In the genomic region with DNA sequence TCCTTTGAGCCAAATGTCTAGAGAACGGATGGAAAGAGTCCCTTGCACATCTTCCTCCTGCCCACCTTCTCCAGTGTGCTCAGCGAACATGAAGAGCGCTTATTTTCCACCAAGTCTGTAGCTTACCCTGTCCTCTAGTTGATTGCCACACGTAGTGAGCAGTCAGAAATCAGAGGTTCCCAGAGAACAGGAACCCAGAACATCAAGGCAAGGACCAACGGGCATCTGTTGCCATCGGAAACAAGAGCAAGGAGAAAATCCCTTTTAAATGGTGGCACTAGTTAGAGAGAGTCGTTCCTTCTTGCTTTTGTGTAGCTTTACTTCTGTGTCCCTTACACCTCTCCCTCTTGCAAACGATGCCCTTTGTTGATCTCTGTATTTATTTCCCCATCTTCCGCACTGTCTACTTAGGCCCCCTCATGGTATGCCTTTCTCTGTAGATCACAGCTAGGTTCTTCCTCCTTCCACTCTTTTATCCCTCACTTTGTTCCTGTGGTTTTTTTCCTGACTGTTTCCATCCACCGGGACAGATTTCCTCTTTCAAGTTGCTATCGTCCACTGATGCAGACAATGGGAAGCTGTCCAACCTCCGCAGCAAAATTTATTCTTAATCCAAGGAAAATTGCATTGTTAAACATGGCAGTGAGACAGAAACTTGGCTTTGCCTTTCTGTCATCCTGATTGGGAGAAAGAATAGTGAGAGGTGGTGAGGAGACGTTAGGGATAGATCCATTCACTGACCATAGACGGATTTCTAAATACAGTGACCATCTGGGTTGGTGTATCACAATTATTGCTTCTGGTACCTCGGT, we compare ENCODE assay signal across 8 mouse cellular contexts. TPM values are rescaled to one million over a fixed set of nuclear protein-coding genes. Genes with fewer than 3 reads are reported as not detected.
DNase-seq lines count a peak whose midpoint lies in the region; ATAC-seq lines count a peak whose summit lies in the region.

No protein-coding gene starts in this region.

- H3K9ac ChIP-seq in neural tube, embryonic 11.5 days (ENCODE audit: low read length): no peak overlapping the region
- no peak overlapping the region; the same call in 1 of the 2 replicates for H3K9ac ChIP-seq in liver, embryonic 15.5 days

- no peaks in the 10 kb centered on the region for H3K9me3 ChIP-seq in neural tube, embryonic 11.5 days (ENCODE audit: control insufficient read depth, low read length)
- H3K9me3 ChIP-seq in liver, embryonic 15.5 days (replicated peaks): no peaks in the 10 kb centered on the region

- H3K36me3 ChIP-seq in neural tube, embryonic 11.5 days (ENCODE audit: control insufficient read depth, insufficient read depth, low read length): peaks cover 1% of the 10 kb centered on the region; the same call in 1 of the 2 replicates
- peaks cover 17% of the 10 kb centered on the region for H3K36me3 ChIP-seq in liver, embryonic 15.5 days (replicated peaks)

- DNase-seq in cerebellum, adult 11-12 months: peak; percentile 49
- no peak for DNase-seq in neural tube, embryonic 11.5 days (ENCODE audit: low spot score)
- DNase-seq in neural tube, embryonic 10.5 days (ENCODE audit: extremely low spot score, low spot score): no peak
- no peak for DNase-seq in thymus, adult 18-20 months
- no peak for DNase-seq in retina, embryonic 14.5 days (ENCODE audit: low spot score)
- no peak for DNase-seq in adrenal gland, postnatal 4 days (ENCODE audit: low spot score in 2 of 2)

- ATAC-seq in cerebellum, adult (ENCODE audit: insufficient number of reproducible peaks, low FRiP score, low TSS enrichment): no peak
- ATAC-seq in neural tube, embryonic 11.5 days (ENCODE audit: insufficient read depth, low FRiP score, low TSS enrichment): no peak
- ATAC-seq in liver, embryonic 15.5 days (ENCODE audit: insufficient read depth): no peak

- peak overlapping the region; percentile 93 for H3K4me2 ChIP-seq in neural tube, embryonic 11.5 days (ENCODE audit: low read depth)
- peak overlapping the region; percentile 92 for H3K4me2 ChIP-seq in liver, embryonic 15.5 days

- peak overlapping the region; percentile 83 for H3K4me3 ChIP-seq in neural tube, embryonic 11.5 days (ENCODE audit: low read depth, low read length)
- peak overlapping the region; percentile 91 for H3K4me3 ChIP-seq in liver, embryonic 15.5 days (replicated peaks)

- no peaks in the 10 kb centered on the region for H3K27me3 ChIP-seq in neural tube, embryonic 11.5 days (ENCODE audit: control insufficient read depth, insufficient read depth, low read length)
- peaks cover 61% of the 10 kb centered on the region for H3K27me3 ChIP-seq in liver, embryonic 15.5 days

- WGBS in neural tube, embryonic 11.5 days: 54% methylated on average over 15 of the region's 15 CpGs
- WGBS in liver, embryonic 15.5 days (ENCODE audit: insufficient replicate concordance): 36% methylated on average over 15 of the region's 15 CpGs

- H3K27ac ChIP-seq in neural tube, embryonic 11.5 days (ENCODE audit: low read depth, low read length): no peak overlapping the region
- H3K27ac ChIP-seq in liver, embryonic 15.5 days (replicated peaks): no peak overlapping the region

- H3K4me1 ChIP-seq in neural tube, embryonic 11.5 days (ENCODE audit: control insufficient read depth, insufficient read depth, low read length): peaks cover 41% of the 10 kb centered on the region
- H3K4me1 ChIP-seq in liver, embryonic 15.5 days (replicated peaks): peaks cover 70% of the 10 kb centered on the region

RNA-seq across cellular contexts. Expression of gene Psmb3, which starts 1.4 kb away (rescaled TPM):
- 545 and 553 TPM in 2 replicates for polyA plus RNA-seq in neural tube, embryonic 11.5 days (2014; fragmentation: Nextera tagmentation; extraction: Ambion mirVana)
- polyA plus RNA-seq in liver, embryonic 15.5 days (2015; fragmentation: Nextera tagmentation; extraction: Ambion mirVana): 236 and 247 TPM in 2 replicates
- 100 to 1,000 TPM; 193 to 221 TPM for total RNA-seq in adrenal gland, postnatal 4 days (2021)

RNA-seq across cellular contexts. Expression of gene Pcgf2, which starts 1.5 kb away (rescaled TPM):
- polyA plus RNA-seq in neural tube, embryonic 11.5 days (2014; fragmentation: Nextera tagmentation; extraction: Ambion mirVana): 17.5 and 17.8 TPM in 2 replicates
- polyA plus RNA-seq in liver, embryonic 15.5 days (2015; fragmentation: Nextera tagmentation; extraction: Ambion mirVana): 1.4 and 2.7 TPM in 2 replicates
- 10 to 100 TPM; 69.9 to 71.5 TPM for total RNA-seq in adrenal gland, postnatal 4 days (2021)

RNA-seq across cellular contexts. Expression of gene Cisd3, which starts 16.2 kb away (rescaled TPM):
- 20.2 and 21.1 TPM in 2 replicates for polyA plus RNA-seq in neural tube, embryonic 11.5 days (2014; fragmentation: Nextera tagmentation; extraction: Ambion mirVana)
- polyA plus RNA-seq in liver, embryonic 15.5 days (2015; fragmentation: Nextera tagmentation; extraction: Ambion mirVana): 11.4 and 12.3 TPM in 2 replicates
- total RNA-seq in adrenal gland, postnatal 4 days (2021): 100 to 1,000 TPM; 105 to 109 TPM

RNA-seq across cellular contexts. Expression of gene Mllt6, which starts 38.6 kb away (rescaled TPM):
- 3.9 and 4.5 TPM in 2 replicates for polyA plus RNA-seq in neural tube, embryonic 11.5 days (2014; fragmentation: Nextera tagmentation; extraction: Ambion mirVana)
- polyA plus RNA-seq in liver, embryonic 15.5 days (2015; fragmentation: Nextera tagmentation; extraction: Ambion mirVana): 0.16 and 0.20 TPM in 2 replicates
- total RNA-seq in adrenal gland, postnatal 4 days (2021): 10 to 100 TPM; 49.0 to 59.7 TPM

RNA-seq across cellular contexts. Expression of gene Pip4k2b, which starts 42.7 kb away (rescaled TPM):
- 2.0 and 2.8 TPM in 2 replicates for polyA plus RNA-seq in neural tube, embryonic 11.5 days (2014; fragmentation: Nextera tagmentation; extraction: Ambion mirVana)
- polyA plus RNA-seq in liver, embryonic 15.5 days (2015; fragmentation: Nextera tagmentation; extraction: Ambion mirVana): 0.48 and 0.54 TPM in 2 replicates
- 10 to 100 TPM; 36.0 to 39.1 TPM for total RNA-seq in adrenal gland, postnatal 4 days (2021)
